Mouse (Mus musculus): Measurements from ENCODE around the gene Igflr1. TPM values are rescaled to one million over a fixed set of nuclear protein-coding genes. Genes with fewer than 3 reads are reported as not detected.
A peak's percentile ranks its signal among the peaks of the same experiment; 100 is the strongest.

Gene Igflr1
- total and polyA plus RNA-seq, 2 experiments from 2014 or later, result 2.3 TPM; not detected in 1

- Histone ChIP-seq H3K4me2 (ENCODE audit: low read depth) (peak overlapping the region; percentile 38; the same call in 1 of the 2 replicates), H3K4me1 (ENCODE audit: insufficient read depth) (peaks cover 8% of the 10 kb centered on the region; the same call in 1 of the 2 replicates), H3K27ac (ENCODE audit: low read depth, low read length) (no peak overlapping the region), H3K27me3 (ENCODE audit: insufficient read depth, low read length) (no peaks in the 10 kb centered on the region), H3K9ac (no peak overlapping the region), H3K4me3 (ENCODE audit: low read depth, low read length) (no peak overlapping the region), H3K9me3 (ENCODE audit: low read length) (no peaks in the 10 kb centered on the region), H3K36me3 (ENCODE audit: insufficient read depth) (no peaks in the 10 kb centered on the region)
- no peak; the same call in 1 of the 2 replicates for ATAC-seq
- DNase-seq, result no peak
- 65% methylated on average over 7 of the region's 7 CpGs for WGBS
- no peak for TF ChIP-seq CTCF (IDR thresholded peaks at IDR 0.05; ENCODE audit: low read depth)
Observed at GRCm38 (mm10) chr7:30600651-30601050, 35.4 kb downstream of the Igflr1 start.

DNA sequence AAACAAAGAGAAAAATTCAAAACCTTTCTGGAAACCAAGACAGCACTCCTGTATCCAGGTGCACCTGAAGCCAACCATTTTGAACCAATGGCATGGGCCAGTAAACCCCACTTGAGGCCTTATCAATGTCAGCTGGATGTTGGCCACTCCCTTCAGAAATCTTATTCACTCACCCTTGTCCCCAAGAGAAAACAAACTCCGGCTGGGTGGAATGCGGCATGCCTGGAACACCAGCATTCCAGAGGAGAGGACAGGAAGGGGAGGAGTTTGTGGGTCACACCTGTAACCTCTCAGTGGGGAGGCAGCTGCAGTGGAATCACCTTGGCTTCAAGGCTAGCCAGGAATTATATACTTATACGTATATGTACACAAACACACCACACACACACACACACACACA is 37.4 kb downstream of the Igflr1 start:
- no peak for DNase-seq
- H3K4me1 ChIP-seq (ENCODE audit: insufficient read depth), result peaks cover 8% of the 10 kb centered on the region; the same call in 1 of the 2 replicates
- no peaks in the 10 kb centered on the region for H3K9me3 ChIP-seq (ENCODE audit: low read length)
- no peak for TF ChIP-seq CTCF (IDR thresholded peaks at IDR 0.05; ENCODE audit: low read depth)
- H3K4me3 ChIP-seq (ENCODE audit: low read depth, low read length), result no peak overlapping the region
- WGBS, result 81% methylated on average over 3 of the region's 3 CpGs
- H3K27ac ChIP-seq (ENCODE audit: low read depth, low read length), result no peak overlapping the region
- H3K27me3 ChIP-seq (ENCODE audit: insufficient read depth, low read length), result no peaks in the 10 kb centered on the region
- ATAC-seq, result no peak
- H3K4me2 ChIP-seq (ENCODE audit: low read depth), result no peak overlapping the region
- H3K36me3 ChIP-seq (ENCODE audit: insufficient read depth), result no peaks in the 10 kb centered on the region
- no peak overlapping the region for H3K9ac ChIP-seq

GRCm38 (mm10) chr7:30604424-30604823 is 39.2 kb downstream of the Igflr1 start:
- WGBS, result 60% methylated on average over 8 of the region's 8 CpGs
- ATAC-seq, result no peak
- Histone ChIP-seq H3K27ac (ENCODE audit: low read depth, low read length) (no peak overlapping the region), H3K9me3 (ENCODE audit: low read length) (no peaks in the 10 kb centered on the region), H3K36me3 (ENCODE audit: insufficient read depth) (no peaks in the 10 kb centered on the region), H3K4me2 (ENCODE audit: low read depth) (no peak overlapping the region), H3K4me3 (ENCODE audit: low read depth, low read length) (no peak overlapping the region), H3K9ac (no peak overlapping the region), H3K27me3 (ENCODE audit: insufficient read depth, low read length) (no peaks in the 10 kb centered on the region), H3K4me1 (ENCODE audit: insufficient read depth) (peaks cover 8% of the 10 kb centered on the region; the same call in 1 of the 2 replicates)
- no peak for TF ChIP-seq CTCF (IDR thresholded peaks at IDR 0.05; ENCODE audit: low read depth)
- DNase-seq, result no peak

DNA sequence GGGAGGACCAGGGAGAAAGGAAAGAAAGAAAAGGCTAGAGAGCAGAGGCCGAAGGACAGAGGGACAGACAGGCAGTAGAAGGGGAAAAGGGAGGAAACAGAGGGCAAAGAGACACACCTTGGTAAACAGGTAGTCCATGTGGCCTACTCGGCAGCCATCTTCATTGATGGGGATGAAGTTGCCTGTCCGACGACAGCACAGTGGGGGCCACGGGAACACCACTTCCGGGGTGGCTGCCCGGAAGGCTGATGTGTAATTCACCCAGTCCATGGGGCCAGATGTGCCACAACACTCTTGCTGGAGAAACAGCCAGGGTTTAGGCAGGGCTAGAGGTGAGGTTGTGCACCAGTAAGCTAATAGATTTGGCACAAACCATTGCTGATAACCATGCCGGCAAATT is 39.7 kb downstream of the Igflr1 start:
- 0 out of 2 replicates have a peak, but pooled peaks cover 4% of the 10 kb centered on the region for H3K4me1 ChIP-seq (ENCODE audit: insufficient read depth)
- ATAC-seq, result no peak
- no peak for DNase-seq
- no peak overlapping the region for H3K27ac ChIP-seq (ENCODE audit: low read depth, low read length)
- H3K9ac ChIP-seq, result no peak overlapping the region
- no peaks in the 10 kb centered on the region for H3K27me3 ChIP-seq (ENCODE audit: insufficient read depth, low read length)
- WGBS, result 86% methylated on average over 8 of the region's 8 CpGs
- H3K36me3 ChIP-seq (ENCODE audit: insufficient read depth), result no peaks in the 10 kb centered on the region
- no peak overlapping the region for H3K4me3 ChIP-seq (ENCODE audit: low read depth, low read length)
- H3K9me3 ChIP-seq (ENCODE audit: low read length), result no peaks in the 10 kb centered on the region
- TF ChIP-seq CTCF (IDR thresholded peaks at IDR 0.05; ENCODE audit: low read depth), result no peak
- H3K4me2 ChIP-seq (ENCODE audit: low read depth), result no peak overlapping the region

- ATAC-seq (peak; percentile 42; the same call in 1 of the 2 replicates), DNase-seq (no peak)
- no peak overlapping the region for H3K4me2 ChIP-seq (ENCODE audit: low read depth)
- H3K4me1 ChIP-seq (ENCODE audit: insufficient read depth), result no peaks in the 10 kb centered on the region
- H3K9me3 ChIP-seq (ENCODE audit: low read length), result no peaks in the 10 kb centered on the region
- TF ChIP-seq CTCF (IDR thresholded peaks at IDR 0.05; ENCODE audit: low read depth), result peak; percentile 61
- H3K27me3 ChIP-seq (ENCODE audit: insufficient read depth, low read length), result no peaks in the 10 kb centered on the region
- H3K4me3 ChIP-seq (ENCODE audit: low read depth, low read length), result no peak overlapping the region
- no peaks in the 10 kb centered on the region for H3K36me3 ChIP-seq (ENCODE audit: insufficient read depth)
- 29% methylated on average over 8 of the region's 8 CpGs for WGBS
- no peak overlapping the region for H3K9ac ChIP-seq
- H3K27ac ChIP-seq (ENCODE audit: low read depth, low read length), result no peak overlapping the region
Observed at GRCm38 (mm10) chr7:30607706-30608309, 42.6 kb downstream of the Igflr1 start.

DNA sequence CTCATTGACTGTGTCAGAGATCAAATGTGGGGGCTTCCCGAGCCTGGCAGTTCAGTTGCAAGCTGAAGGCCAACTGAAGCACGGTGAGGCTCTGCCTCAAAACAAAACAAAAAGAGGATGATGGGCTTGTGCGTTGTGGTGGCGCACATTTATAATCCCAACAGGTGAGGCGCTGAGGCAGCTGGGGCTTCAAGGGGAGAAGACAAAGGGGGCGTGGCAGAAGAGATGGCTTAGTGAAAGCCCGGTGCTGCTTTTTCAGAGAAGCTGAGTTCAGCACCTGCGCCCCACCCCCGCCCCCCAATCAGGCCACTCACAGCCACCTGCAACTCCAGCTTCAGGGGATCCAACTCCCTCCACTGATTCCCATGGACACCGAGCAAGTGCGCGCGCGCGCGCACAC is 43.2 kb downstream of the Igflr1 start:
- ATAC-seq, result no peak
- Histone ChIP-seq H3K4me3 (ENCODE audit: low read depth, low read length) (no peak overlapping the region), H3K36me3 (ENCODE audit: insufficient read depth) (no peaks in the 10 kb centered on the region), H3K4me2 (ENCODE audit: low read depth) (no peak overlapping the region), H3K9me3 (ENCODE audit: low read length) (no peaks in the 10 kb centered on the region), H3K27me3 (ENCODE audit: insufficient read depth, low read length) (no peaks in the 10 kb centered on the region), H3K9ac (no peak overlapping the region), H3K4me1 (ENCODE audit: insufficient read depth) (no peaks in the 10 kb centered on the region), H3K27ac (ENCODE audit: low read depth, low read length) (no peak overlapping the region)
- no peak for DNase-seq
- 50% methylated on average over 16 of the region's 16 CpGs for WGBS
- no peak for TF ChIP-seq CTCF (IDR thresholded peaks at IDR 0.05; ENCODE audit: low read depth)

DNA sequence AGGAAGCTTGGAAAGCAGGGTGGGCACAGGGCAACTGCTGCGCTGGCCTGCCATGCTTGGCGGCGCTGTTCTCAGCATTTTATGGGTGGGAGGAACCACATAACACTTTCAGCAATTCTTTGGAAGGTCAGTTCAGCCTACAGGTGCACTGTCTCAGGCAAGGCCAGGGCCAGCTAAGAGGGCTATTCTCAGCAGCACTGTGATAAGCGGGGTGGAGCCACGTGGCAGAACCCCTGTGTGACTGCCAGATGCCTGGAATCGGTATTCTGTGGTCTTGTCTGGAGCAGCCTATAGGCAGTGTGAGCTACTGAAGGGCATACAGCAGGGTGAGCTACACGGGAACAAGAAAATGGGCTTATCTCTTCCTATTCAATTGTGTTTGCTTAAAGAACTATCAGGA is 44.8 kb downstream of the Igflr1 start:
- H3K36me3 ChIP-seq (ENCODE audit: insufficient read depth), result no peaks in the 10 kb centered on the region
- no peak overlapping the region for H3K9ac ChIP-seq
- ATAC-seq (no peak), DNase-seq (no peak)
- WGBS, result 65% methylated on average over 7 of the region's 7 CpGs
- no peaks in the 10 kb centered on the region for H3K27me3 ChIP-seq (ENCODE audit: insufficient read depth, low read length)
- H3K4me2 ChIP-seq (ENCODE audit: low read depth), result no peak overlapping the region
- no peak for TF ChIP-seq CTCF (IDR thresholded peaks at IDR 0.05; ENCODE audit: low read depth)
- H3K27ac ChIP-seq (ENCODE audit: low read depth, low read length), result no peak overlapping the region
- no peaks in the 10 kb centered on the region for H3K9me3 ChIP-seq (ENCODE audit: low read length)
- no peaks in the 10 kb centered on the region for H3K4me1 ChIP-seq (ENCODE audit: insufficient read depth)
- no peak overlapping the region for H3K4me3 ChIP-seq (ENCODE audit: low read depth, low read length)
